Mouse (Mus musculus) cerebellum, postnatal 36 days (tissue): ENCODE data around the gene Olfr560.

ENCODE experiments used
- DNase-seq, 2 experiments: peaks; one replicate each; pipeline ENCODE4 v3.0.0; 2021 to 2022; ENCODE audit warnings: mixed read lengths in 2 of 2

Gene Olfr560

DNA sequence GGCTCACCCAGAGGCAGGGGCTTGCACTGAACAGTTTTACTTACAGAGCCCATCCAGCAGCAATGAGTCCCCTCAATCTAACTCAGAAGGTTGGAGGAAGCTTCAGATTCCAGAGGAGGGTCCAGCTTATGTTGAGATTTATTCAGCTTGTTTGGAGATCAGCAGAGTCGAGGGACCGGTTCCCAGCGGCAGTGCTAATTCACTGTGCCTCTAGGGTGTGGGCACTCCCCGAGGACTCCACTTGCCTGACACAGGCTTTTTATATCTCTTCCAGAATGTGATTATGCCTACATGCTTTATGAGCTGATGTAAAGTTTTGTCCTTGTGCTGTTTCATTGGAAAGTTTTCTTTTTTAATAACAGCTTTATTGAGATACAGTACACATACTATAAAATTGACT, at the start of gene Olfr560, which contains the start of gene Olfr78:
Olfr560 (minus strand) TSS at position 101 of the 400 bp plus-strand sequence.
Olfr78 (minus strand) TSS at position 206 of the 400 bp plus-strand sequence.
- DNase-seq: no peak

- no peak for DNase-seq
These were observed 44.0 kb upstream of the Olfr560 start, which contains the start of gene Olfr564 for GRCm38 (mm10) chr7:102803180-102803579. Olfr564 (plus strand) TSS chr7:102803480.

- no peak for DNase-seq
These were observed 11.8 kb upstream of the Olfr560 start, which contains the start of gene Olfr561 for GRCm38 (mm10) chr7:102770921-102771320. Olfr561 (plus strand) TSS chr7:102771221.

- DNase-seq: no peak
These were observed 7.1 kb downstream of the Olfr560 start for GRCm38 (mm10) chr7:102752086-102752485.

GRCm38 (mm10) chr7:102737705-102738104, 21.5 kb downstream of the Olfr560 start:
- no peak for DNase-seq

GRCm38 (mm10) chr7:102733793-102734192, 25.4 kb downstream of the Olfr560 start:
- no peak for DNase-seq

DNA sequence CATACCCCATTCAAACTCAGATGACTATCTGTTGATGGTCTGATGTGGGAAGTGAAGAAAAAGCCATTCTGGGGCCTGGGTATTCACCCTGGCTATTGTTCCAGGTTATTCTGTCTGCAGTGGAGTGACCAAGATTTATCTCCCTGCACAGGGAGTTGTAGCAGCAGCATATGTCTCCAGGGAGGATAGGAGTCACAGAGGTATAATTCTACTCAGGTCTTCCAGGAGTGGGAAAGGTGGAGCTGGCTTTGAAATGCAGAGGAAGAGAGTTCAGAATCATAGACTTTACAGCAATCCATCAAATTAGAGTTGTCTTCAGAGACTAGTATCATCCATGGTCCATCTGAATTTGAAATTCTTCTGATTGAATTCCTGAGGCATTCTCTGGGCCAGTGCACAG, 31.8 kb downstream of the Olfr560 start, which contains the start of gene Olfr559:
Olfr559 (minus strand) TSS at position 101 of the 400 bp plus-strand sequence.
- DNase-seq: no peak

DNA sequence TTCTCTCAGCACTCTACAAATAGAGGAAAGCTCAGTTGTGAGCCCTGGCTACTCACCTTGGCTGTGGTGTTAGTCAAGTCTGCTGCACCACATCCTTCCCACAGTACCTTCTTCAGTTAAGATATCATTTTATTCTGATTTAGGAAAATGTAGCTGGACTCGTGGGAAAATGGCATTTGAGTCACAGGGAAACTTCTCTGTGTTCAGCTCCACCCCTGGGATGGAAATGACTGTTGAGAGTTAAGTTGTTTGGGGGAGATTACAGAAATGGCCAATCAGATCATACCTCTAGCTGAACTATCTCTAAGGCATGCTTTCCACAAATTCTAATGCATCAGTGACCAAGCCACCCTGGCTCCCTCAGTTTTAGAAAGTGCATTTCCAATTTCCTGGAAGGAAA, 40.2 kb downstream of the Olfr560 start, which contains the start of gene Olfr33:
Olfr33 (minus strand) TSS at position 101 of the 400 bp plus-strand sequence.
- DNase-seq: no peak

DNA sequence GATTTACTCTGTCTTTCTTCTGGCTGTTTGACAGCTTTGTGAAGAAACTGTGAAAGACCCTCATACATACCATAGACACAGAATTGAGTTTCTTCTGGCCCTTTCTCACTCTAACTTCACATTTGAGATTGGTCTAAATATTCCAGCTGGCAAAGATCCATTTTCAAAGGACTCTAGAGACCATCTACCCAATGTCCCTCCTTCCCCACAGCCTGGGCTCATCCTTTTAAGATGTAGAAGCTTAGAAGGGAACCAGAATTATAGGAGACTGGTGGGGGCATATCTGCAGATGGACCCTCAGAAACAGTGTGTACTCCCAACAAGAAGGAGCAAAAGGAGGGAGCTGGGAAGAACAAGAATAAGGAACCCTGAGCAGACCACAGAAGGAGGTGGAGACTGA, 57.3 kb downstream of the Olfr560 start, which contains the start of gene Olfr558:
Olfr558 (plus strand) TSS at position 301 of the 400 bp plus-strand sequence.
- no peak for DNase-seq
